Mouse (Mus musculus) forebrain, embryonic 10.5 days (tissue): ENCODE measurements around the gene Ndufs8. TPM values are rescaled to one million over a fixed set of nuclear protein-coding genes. Genes with fewer than 3 reads are reported as not detected.
"Not testable (repeated sequence)": the region's sequence is repeated elsewhere in the genome, so short reads cannot be mapped to it uniquely, and the experiment has no call there.

Source experiments
- DNase-seq: peaks from one replicate; pipeline ENCODE4 v3.0.0-alpha.2; 2017; ENCODE audit warnings: low spot score; ENCODE audit errors: extremely low spot score
- H3K27ac ChIP-seq: fragments of 300-500 bp; sonication (generic); 2 replicates; pipeline ENCODE4 v1.5.1; 2016; ENCODE audit warnings: mild to moderate bottlenecking
- H3K27me3 ChIP-seq: fragments of 300-500 bp; sonication (generic); 2 replicates; pipeline ENCODE4 v1.6.1; 2016; ENCODE audit warnings: mild to moderate bottlenecking; ENCODE audit not compliant: poor library complexity, severe bottlenecking
- H3K36me3 ChIP-seq: fragments of 300-500 bp; sonication (generic); replicated peaks from 2 replicates; pipeline ENCODE4 v1.6.1; 2016; ENCODE audit warnings: mild to moderate bottlenecking, moderate library complexity
- H3K4me1 ChIP-seq: fragments of 300-500 bp; sonication (generic); 2 replicates; pipeline ENCODE4 v1.6.1; 2016
- H3K4me3 ChIP-seq: fragments of 300-500 bp; sonication (generic); 2 replicates; pipeline ENCODE4 v1.5.1; 2016; ENCODE audit warnings: mild to moderate bottlenecking, moderate library complexity
- H3K9me3 ChIP-seq: fragments of 300-500 bp; sonication (generic); 2 replicates; pipeline ENCODE4 v1.6.1; 2016; ENCODE audit warnings: mild to moderate bottlenecking, moderate library complexity
- WGBS: fragments of 180-500 bp; shearing (Covaris S2); methylation state at CpG from one replicate; pipeline ENCODE4 v1.1.7; 2016; 5-methylcytosine and 5-hydroxymethylcytosine counted together
- polyA plus RNA-seq: library from polyadenylated mRNA; unstranded; fragments of >200 nt; fragmentation: Nextera tagmentation; extraction: Ambion mirVana; gene quantifications from 2 replicates; pipeline ENCODE4 v1.2.1, GENCODE M21; 2016

Ndufs8 gene
- polyA plus RNA-seq, result 226 and 228 TPM in 2 replicates

DNA sequence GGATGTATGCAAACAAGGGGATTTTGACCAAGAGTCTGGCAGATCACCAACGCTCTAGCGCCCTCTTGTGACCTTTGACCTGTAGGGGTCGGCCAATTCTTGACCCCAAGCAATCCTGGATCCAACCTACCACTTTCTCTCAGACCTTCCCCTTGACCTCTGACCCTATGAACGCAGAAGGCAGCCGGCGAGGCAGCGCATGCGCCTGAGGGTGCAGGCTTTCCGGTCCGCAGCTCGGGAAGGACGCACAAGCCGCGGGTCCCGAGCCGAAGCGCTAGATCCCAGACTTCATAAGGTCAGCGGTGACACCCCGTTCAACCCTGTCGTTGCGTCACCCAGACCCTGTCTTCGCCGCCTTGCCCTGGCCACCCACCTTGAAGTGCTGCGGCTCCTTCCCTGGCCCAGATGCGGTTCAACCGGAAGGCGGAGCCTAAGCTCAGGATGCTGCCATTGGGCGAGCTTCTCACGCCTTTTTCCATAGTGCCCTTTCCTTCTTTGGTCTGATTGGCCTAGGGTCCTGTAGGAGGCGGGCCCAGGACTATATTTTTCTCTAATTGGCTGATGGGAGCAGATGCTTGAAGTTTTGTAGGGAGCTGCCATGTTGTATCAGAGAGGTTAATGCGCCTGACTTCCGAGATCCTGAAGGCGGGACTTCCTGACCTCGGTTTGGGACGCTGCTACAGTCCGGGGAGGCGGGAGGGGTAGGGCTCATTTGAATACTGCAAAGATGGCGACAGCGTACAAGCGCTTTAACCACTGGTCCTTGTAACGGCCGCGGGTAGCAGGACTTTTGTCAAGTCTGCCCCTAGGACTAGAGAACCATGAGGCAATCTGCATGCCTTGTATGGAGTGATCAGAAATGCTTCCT is at the start of gene Ndufs8:
Gene Ndufs8, minus strand, starts transcription at position 438 of the 868 bp plus-strand sequence.
- under 1% methylated on average over 43 of the region's 43 CpGs for WGBS
- no peaks in the 10 kb centered on the region for H3K27me3 ChIP-seq

DNA sequence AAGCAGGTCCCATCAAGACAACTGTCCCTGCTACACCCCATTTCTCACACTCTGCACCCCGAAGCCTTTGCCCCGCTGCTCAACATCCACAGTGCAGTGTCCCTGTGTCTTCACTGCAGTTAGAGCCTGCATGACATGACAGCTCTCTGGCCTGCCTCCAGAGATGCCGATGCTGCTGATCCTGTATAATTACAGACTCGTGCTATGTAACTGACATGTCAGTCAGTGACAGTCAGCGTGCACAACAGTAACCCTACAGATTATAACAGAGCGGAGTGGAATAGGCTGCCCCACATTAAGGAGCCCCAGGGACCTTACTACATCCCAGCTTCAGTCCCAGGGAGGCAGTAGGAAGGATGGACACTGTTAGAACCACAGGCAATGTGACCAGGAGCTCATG is 49.2 kb upstream of the Ndufs8 start:
- H3K4me3 ChIP-seq, H3K9me3 ChIP-seq, H3K36me3 ChIP-seq, H3K27ac ChIP-seq, H3K4me1 ChIP-seq, H3K27me3 ChIP-seq, DNase-seq: not testable (repeated sequence)
- WGBS, result 94% methylated on average over 6 of the region's 6 CpGs

More for the DNA sequence above, at the start of gene Ndufs8:
- peak; percentile 93 for DNase-seq
- peaks cover 24% of the 10 kb centered on the region for H3K4me1 ChIP-seq
- peak within 1 kb of the TSS; percentile 62 for H3K4me3 ChIP-seq
- no peaks in the 10 kb centered on the region for H3K9me3 ChIP-seq
- peak within 1 kb of the TSS; percentile 89 for H3K27ac ChIP-seq
- peaks cover 36% of the 10 kb centered on the region for H3K36me3 ChIP-seq

DNA sequence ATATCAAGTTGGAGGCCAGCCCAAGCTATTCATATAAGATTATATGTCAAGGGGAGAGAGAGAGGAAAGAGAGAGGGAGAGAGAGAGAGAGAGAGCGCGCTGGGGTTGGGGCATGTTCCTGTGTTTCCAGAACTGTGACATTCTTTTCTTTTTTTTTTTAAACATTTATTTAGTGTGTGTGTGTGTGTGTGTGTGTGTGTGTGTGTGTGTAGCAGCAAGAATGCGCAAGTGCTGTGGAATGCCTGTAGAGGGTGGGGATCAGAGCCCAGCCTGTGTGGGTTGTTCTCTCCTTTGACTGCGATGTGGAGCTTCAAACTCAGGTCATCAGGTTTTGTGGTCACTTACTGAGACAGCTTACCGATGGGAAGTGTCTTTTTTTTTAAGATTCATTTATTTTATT is 47.6 kb upstream of the Ndufs8 start:
- Histone ChIP-seq H3K36me3 (no peaks in the 10 kb centered on the region), H3K27me3 (no peaks in the 10 kb centered on the region), H3K4me3 (no peak overlapping the region), H3K27ac (no peak overlapping the region), H3K4me1 (no peaks in the 10 kb centered on the region), H3K9me3 (no peaks in the 10 kb centered on the region)
- no peak for DNase-seq
- 82% methylated on average over 5 of the region's 5 CpGs for WGBS

DNA sequence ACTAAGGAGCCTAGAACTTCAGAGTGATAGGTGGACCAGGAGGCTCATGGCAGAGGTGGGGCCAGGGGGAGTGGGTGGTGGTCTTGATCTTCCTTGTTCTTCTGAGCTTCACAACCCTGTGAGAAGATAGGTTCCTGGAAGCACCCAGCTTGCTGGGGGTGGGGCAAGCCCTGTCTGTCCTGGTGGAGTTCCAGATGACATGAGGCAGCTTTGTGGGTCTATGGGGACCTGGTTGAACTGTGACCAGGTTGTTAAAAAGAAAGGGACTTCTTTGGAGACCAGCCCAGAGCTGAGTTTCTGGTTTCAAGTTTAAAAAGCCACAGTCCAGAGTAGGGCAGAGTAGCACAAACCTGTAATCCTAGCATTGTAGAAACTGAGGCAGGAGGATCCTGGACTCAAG is 46.5 kb upstream of the Ndufs8 start:
- no peak overlapping the region for H3K27ac ChIP-seq
- no peaks in the 10 kb centered on the region for H3K36me3 ChIP-seq
- no peak for DNase-seq
- H3K9me3 ChIP-seq, result no peaks in the 10 kb centered on the region
- H3K4me3 ChIP-seq, result no peak overlapping the region
- H3K4me1 ChIP-seq, result no peaks in the 10 kb centered on the region
- H3K27me3 ChIP-seq, result no peaks in the 10 kb centered on the region

DNA sequence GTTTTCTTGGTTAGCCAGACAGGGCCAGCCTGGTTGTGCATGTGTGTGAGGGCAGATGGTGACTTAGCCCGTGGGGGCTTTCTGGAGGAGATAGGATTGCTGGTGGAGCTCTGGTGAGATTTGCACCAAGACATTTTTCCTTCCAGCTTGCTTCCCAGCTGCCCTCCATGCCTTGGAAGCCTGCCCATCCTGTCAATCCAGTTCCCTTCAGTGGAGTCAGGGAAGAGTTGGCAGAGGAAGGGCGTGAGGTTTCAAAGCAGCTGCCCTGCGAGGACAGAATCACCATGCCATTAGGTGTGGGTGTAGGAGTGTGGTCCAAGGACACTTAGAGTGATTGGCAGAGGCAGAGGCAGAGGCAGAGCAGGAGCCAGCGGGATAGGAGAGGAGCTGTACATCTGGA is 45.9 kb upstream of the Ndufs8 start, which contains the start of gene Aldh3b3:
Gene Aldh3b3, plus strand, starts transcription at position 176 of the 400 bp plus-strand sequence.
- H3K4me1 ChIP-seq, result no peaks in the 10 kb centered on the region
- H3K27me3 ChIP-seq, result no peaks in the 10 kb centered on the region
- no peak within 1 kb of the TSS for H3K4me3 ChIP-seq
- WGBS, result 76% methylated on average over 4 of the region's 4 CpGs
- no peak within 1 kb of the TSS for H3K27ac ChIP-seq
- H3K9me3 ChIP-seq, result no peaks in the 10 kb centered on the region
- no peaks in the 10 kb centered on the region for H3K36me3 ChIP-seq
- DNase-seq, result no peak

DNA sequence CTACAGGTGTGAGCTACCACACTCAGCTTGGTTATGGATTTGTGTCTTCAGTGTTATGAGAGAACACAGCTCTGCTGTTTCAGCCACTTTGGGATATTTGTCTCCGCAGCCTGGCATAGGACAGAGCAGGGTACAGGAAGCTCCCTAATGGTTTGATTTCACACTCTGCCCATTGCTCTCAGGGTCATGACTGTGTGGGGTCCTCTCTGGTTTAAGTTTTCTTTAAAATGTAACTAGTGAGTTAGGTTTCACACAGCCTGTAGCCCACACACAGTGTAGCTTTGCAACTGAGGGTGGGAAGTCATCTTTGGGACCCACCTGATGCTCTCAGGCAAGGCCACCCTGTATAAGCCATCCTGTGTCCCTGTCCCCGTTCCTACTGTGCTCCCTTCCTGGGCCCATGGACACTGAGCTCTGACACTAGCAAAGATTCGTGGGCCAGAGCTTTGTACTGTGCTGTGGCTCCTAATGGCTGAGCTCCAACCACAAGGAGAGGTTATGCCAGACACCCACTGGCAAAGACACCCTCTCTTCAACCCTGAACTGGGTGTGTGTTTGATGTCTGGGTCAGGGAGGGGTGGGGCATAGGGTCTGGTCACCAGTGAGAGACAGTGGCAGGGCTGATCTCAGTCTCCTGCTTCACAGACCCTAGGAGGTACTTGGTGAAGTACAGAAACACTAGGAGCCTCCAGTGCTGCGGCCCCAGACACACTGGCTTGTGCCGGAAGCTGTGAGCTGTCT is 44.9 kb upstream of the Ndufs8 start:
- H3K27me3 ChIP-seq, H3K27ac ChIP-seq, H3K36me3 ChIP-seq, DNase-seq, H3K9me3 ChIP-seq, H3K4me3 ChIP-seq, H3K4me1 ChIP-seq: not testable (repeated sequence)
- 84% methylated on average over 5 of the region's 5 CpGs for WGBS

DNA sequence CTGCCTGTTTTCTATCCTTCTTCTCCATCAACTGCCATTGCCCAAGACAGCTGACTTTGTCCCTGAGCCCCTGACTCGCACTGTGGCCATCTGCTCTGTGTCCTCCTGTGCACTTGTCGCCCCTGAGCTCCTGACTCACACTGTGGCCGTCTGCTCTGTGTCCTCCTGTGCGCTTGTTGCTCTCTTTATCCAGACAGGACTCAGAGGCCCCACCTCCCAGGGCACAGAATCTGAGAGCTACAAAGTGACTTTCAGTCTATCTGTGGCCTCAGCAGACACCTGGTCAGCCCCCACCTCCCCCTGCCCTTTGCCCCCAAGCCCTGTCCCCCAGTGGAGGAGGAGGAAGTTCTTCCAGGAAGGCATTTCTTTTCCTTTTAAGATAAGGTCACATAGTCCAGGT is 43.2 kb upstream of the Ndufs8 start:
- H3K4me1 ChIP-seq, result no peaks in the 10 kb centered on the region
- no peak for DNase-seq
- WGBS, result 69% methylated on average over 4 of the region's 4 CpGs

DNA sequence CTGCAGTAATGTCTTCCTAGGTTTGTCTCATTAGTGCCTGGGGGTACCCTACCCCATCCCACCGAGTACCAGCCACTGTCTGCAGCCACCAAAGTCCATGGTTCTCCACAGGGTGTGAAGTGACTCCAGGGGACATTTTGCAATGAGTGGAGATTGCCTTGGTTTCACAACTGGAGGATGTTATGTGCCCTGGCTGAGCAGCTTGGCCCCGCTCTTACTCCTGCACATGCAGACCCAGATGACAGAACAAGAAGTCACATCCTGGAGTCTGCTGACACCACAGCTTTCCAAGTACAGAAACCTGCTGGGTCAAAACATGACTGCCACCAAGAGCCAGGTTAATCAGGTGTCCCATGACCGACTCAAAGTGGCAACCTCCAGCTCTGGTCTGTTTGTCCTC is 42.5 kb upstream of the Ndufs8 start:
- Histone ChIP-seq H3K27me3 (no peaks in the 10 kb centered on the region), H3K4me3 (no peak overlapping the region), H3K4me1 (no peaks in the 10 kb centered on the region), H3K36me3 (no peaks in the 10 kb centered on the region), H3K27ac (no peak overlapping the region), H3K9me3 (no peaks in the 10 kb centered on the region)
- no peak for DNase-seq
- 85% methylated on average over 3 of the region's 3 CpGs for WGBS

More for the DNA sequence above, 43.2 kb upstream of the Ndufs8 start:
- Histone ChIP-seq H3K9me3 (no peaks in the 10 kb centered on the region), H3K36me3 (no peaks in the 10 kb centered on the region), H3K27ac (no peak overlapping the region), H3K27me3 (no peaks in the 10 kb centered on the region), H3K4me3 (no peak overlapping the region)

DNA sequence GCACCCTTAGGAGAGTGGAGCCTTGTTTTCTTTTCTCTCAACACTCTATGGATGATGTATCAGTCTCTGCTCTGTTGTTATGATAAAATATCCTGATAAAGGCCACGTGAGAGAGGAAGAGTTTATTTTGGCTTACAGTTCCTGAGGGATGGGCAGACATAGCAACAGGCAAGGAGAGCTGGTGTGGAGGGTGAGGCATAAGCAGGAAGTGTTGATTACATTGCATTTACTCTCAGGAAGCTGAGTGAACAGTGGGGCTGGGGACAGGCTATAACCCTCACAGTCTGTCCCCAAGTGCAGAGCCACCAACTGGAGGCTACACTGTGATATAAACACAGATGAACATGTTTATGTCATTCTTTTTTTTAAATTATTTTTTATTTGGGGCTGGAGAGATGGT is 39.5 kb upstream of the Ndufs8 start:
- no peak overlapping the region for H3K4me3 ChIP-seq
- no peak for DNase-seq
- 73% methylated on average over 1 of the region's 1 CpGs for WGBS
- no peaks in the 10 kb centered on the region for H3K4me1 ChIP-seq
- H3K9me3 ChIP-seq, result no peaks in the 10 kb centered on the region
- H3K27ac ChIP-seq, result no peak overlapping the region
- H3K27me3 ChIP-seq, result no peaks in the 10 kb centered on the region
- H3K36me3 ChIP-seq, result no peaks in the 10 kb centered on the region

DNA sequence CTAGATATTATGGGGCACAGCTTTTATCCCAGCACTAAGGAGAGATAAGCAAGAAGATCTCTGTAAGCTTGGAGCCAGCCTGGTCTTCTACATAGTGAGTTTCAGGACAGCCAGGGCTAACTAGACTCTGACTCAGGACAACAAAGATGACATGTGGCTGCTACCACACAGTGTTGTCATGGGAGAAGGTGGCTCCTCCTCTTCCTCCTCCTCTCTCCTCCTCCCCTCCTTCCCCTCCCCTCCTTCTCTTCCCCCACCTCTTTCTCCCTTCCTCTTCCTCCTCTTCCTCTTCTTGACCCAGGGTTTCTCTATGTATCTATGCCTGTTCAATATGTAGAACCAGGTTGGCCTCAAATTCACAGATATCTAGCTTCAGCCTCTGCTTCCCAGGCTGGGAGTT is 38.9 kb upstream of the Ndufs8 start:
- no peak for DNase-seq
- Histone ChIP-seq H3K27me3 (no peaks in the 10 kb centered on the region), H3K4me1 (no peaks in the 10 kb centered on the region), H3K27ac (no peak overlapping the region), H3K4me3 (no peak overlapping the region), H3K9me3 (no peaks in the 10 kb centered on the region), H3K36me3 (no peaks in the 10 kb centered on the region)

DNA sequence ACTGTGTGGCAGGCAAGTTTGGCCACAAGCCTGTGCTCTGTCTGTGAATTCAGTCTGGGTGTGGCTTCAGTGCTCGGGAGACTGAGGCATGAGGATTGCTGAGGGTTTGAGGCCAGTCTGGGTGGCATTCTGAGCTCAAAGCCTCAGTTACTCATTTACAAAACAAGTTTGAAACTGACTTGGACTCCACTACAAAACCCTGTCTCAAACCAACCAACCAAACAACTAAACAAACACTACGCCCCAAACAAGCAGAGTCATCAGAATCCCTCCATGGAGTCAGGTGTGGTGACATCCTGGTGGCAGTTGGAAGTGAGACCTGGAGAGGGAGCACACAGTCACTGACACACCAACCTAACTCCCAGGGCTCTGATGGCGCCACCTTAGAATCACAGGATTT is 37.8 kb upstream of the Ndufs8 start:
- Histone ChIP-seq H3K27me3 (no peaks in the 10 kb centered on the region), H3K4me1 (no peaks in the 10 kb centered on the region), H3K9me3 (no peaks in the 10 kb centered on the region), H3K27ac (no peak overlapping the region), H3K36me3 (no peaks in the 10 kb centered on the region), H3K4me3 (no peak overlapping the region)
- 85% methylated on average over 3 of the region's 3 CpGs for WGBS
- no peak for DNase-seq

DNA sequence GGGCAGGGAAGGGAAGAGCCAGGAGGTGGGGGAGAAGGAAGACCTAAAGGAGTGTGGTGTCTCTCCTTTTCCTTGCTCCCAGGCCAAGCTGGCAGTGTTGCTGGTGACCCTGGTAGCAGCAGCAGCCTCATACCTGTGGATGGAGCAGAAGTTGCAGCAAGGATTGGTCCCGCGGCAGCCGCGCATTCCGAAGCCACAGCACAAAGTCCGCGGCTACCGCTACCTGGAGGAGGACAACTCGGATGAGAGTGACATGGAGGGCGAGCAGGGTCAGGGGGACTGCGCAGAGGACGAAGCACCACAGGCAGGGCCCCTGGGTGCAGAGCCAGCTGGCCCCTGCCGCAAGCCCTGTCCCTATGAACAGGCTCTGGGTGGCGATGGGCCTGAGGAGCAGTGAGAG is 36.0 kb upstream of the Ndufs8 start:
- no peak overlapping the region for H3K27ac ChIP-seq
- no peak for DNase-seq
- 70% methylated on average over 14 of the region's 14 CpGs for WGBS
- H3K4me3 ChIP-seq, result no peak overlapping the region
- no peaks in the 10 kb centered on the region for H3K4me1 ChIP-seq
- peaks cover 9% of the 10 kb centered on the region for H3K27me3 ChIP-seq
- H3K36me3 ChIP-seq, result no peaks in the 10 kb centered on the region
- H3K9me3 ChIP-seq, result no peaks in the 10 kb centered on the region

DNA sequence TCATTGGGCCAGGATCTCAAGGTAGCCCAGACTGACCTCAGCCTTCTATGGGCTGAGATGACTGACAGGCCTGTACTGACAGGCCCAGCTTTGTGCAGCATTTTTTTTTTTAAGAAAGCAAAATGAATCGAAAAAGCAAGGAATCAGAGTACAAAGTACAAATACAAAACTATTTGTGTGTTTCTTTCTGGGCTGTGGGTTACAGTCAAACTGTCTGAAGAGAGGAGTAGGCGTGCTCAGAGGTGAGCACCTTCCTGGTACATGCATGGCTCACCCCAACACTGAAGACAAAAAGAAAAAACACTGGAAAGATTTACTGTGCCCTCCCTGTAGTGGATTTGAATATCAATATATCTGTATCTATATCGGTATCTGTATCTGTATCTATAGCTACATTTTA is 35.2 kb upstream of the Ndufs8 start:
- no peak for DNase-seq

More for the DNA sequence above, 35.2 kb upstream of the Ndufs8 start:
- 84% methylated on average over 3 of the region's 3 CpGs for WGBS
- Histone ChIP-seq H3K27me3 (peaks cover 16% of the 10 kb centered on the region), H3K9me3 (no peaks in the 10 kb centered on the region), H3K4me1 (peaks cover 6% of the 10 kb centered on the region), H3K27ac (no peak overlapping the region), H3K36me3 (no peaks in the 10 kb centered on the region), H3K4me3 (no peak overlapping the region)
